Mouse (Mus musculus): Measurements from ENCODE around the gene Atrip. TPM values are rescaled to one million over a fixed set of nuclear protein-coding genes. Genes with fewer than 3 reads are reported as not detected.

The Atrip gene
- total RNA-seq, 4 experiments from 2014 or later = 24.7 to 31.7 (median 27.3) TPM

DNA sequence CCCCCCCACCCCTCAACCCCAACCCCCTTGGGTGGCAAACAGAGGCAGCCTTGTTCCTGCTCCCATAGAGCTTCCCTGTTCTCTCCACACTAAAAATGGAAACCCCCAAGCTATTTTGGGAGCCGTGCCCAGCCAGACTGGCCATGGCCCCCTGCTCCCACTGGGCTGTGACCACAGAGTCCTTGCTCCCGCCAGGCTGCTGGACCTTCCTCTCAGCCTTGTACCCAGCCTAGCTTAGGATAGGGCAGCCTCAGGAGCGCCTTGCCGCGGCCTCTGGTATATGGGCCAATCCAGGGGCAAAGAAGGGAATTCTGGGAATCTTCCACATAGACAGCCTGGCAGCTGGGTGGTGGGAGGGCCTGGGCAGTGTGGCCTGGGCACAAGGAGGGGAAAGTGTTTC is 23.9 kb upstream of the Atrip start:
- DNase-seq (ENCODE audit: low spot score in 2 of 2) = peak; percentile 56 to 79

DNA sequence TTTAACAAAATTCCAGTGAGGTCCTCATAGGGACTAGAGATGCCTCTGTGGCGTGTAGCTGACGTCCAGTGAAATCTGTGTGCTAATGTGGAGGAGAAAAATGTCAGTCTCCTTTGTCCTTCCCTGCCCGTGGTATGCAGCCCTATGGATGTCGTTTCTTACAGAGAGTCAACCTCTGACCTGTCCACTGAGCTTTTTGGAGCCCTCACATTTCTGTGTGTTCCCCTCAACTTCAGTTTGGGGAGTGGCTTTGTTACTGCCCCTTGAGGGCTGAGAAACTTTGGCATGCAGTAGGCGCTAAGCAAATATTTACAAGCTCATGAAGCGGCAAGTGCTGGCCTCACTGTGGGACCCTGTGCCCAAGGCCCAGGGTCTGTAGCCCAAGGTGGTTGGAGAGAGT is 23.4 kb upstream of the Atrip start:
- DNase-seq (ENCODE audit: low spot score in 2 of 2) = no peak

DNA sequence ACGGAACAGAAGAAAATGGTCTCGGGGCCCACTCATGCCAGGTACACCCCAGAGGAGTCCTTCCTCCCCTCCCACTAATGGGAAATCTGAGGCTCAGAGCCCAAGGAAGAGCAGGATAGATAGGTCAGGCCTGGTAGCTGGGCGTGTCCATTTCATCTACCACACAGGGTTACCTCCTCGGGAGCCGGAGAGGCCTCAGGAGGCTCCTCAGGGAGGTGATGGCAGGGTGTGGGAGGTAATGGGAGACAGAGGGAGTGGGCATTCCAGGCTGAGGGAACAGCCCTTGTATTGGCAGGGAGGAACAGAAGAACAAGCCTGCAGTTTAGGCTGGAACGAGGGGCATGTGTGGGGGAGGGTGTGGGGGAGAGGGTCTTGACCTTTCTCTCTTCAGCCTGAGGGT is 22.9 kb upstream of the Atrip start:
- no peak for DNase-seq (ENCODE audit: low spot score in 2 of 2)

DNA sequence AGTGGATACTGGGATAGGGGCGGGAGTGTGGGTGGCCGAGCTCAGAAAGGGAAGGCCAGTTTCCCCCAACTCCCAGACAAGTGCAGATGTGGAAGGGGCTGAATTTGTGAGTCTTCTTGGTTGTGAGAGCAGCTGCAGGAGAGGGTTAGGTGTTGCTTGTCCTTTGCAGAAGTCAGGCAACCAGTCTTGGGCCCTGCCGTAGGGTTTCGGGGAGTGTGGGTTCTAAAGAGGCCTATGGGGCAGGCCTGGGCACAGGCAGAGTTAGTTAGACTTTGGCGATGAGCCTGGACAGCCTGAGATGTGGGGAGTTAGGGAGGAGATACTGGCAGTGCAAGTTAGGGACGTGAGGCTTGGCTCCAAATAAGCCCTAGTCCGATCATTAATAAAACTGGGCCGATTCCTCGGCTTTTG is 22.3 kb upstream of the Atrip start:
- peak in 1 of 2 experiments; percentile 21 for DNase-seq (ENCODE audit: low spot score in 2 of 2)

DNA sequence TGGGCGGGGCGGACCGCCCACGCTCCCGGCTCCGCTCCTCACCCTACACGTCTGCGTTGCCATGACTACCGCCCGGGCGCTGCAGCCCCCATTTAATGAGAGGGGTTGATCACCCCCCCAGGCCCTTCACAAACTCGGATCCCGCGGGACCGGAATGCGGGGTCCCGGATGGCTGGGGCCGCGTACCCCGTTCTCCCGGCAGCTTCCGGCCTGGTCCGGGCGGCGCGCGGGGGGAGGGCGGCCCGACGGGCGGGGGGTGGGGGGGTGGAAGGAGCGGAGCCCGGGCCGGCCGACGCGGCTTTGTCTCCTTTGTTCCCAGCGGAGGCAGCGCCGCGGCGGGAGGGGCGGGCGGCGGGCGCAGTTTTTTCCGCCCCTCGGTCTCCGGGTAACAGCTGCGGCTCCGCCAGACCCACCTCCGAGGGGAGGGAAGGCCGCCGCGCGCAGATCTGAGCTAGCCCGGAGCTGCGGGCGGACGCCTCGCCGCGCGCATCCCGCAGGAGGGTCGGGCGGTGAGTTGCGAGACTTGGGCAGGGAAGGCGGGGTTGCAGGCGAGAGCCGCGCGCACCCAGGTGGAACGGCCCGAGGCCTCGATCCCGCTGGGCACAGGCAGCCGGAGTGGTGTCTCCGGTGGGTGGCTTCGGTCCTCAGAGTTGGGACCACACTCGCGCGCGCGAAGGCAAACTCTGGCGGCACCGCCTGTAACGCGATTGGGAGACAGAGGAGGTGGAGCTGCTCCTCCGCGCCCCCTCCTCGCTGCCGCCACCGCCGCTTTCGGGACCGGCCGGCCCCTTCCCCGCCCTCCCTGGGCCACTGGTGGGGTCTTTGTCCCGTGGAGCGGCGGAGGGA is 21.4 kb upstream of the Atrip start, which contains the start of gene Plxnb1:
TSS of gene Plxnb1 (plus strand) at position 253 of the 846 bp plus-strand sequence.
- peak; percentile 55 to 61 for DNase-seq (ENCODE audit: low spot score in 2 of 2)

DNA sequence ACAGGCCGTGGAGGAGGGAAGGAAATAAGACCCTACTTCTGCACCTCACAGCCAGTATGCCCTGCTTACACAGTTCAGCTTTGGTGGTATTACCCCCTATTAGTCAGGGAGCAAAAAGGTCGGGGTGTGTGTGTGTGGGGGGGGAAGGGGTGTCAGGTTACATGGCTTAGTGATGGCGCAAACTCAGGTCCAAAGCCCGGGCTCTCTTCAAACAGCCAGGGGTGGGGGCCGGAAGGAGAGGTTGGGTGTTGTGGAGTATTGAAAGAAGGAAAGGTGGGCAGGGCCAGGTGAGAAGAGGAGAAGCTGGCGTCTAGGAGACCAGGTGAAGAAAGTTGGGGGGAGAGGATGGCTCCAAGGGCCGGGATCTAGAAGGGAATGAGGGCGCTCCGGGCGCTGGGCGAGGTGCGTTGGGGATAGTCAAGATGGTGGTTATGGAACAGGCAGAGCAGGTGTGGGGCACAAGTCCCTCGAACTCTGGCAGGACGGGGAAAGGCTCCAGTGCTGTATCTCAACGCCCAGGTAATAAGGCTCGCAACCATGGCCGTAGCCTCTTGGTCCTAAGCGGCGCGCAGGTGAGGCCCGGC is 20.7 kb upstream of the Atrip start:
- DNase-seq (ENCODE audit: low spot score in 2 of 2) = no peak

DNA sequence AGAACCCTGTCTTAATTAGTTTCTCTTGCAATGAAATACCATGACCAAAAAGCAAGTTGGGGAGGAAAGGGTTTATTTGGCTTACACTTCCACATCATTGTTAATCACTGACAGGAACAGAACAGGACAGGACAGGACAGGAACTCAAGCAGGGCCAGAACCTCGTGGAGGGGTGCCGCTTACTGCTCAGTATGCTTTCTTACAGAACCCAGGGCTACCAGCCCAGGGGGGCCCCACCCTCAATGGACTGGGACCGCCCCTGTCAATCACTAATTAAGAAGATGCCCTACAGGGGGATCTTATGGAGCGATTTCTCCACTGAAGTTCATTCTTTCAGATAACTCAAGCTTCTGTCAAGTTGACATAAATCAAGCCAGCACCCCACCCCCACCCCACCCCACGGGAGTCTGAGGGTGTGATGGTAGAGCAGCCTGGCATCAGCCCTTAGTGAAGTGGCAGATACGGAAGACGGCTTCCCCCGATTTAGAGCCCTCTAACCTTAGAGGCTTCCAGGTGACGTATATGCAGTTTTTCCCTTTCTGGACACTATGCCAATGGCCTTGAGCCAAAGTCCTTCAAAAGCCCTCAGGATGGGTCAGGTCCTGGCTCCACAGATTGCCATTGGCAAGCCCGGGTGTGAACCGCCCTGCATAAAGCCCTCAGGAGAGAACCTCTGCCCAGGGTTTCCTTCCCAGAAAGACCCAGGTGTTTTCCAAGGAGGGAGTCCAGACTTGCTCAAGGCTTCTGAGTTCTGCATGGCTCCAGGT is 20.0 kb upstream of the Atrip start:
- DNase-seq (ENCODE audit: low spot score in 2 of 2) = no peak

DNA sequence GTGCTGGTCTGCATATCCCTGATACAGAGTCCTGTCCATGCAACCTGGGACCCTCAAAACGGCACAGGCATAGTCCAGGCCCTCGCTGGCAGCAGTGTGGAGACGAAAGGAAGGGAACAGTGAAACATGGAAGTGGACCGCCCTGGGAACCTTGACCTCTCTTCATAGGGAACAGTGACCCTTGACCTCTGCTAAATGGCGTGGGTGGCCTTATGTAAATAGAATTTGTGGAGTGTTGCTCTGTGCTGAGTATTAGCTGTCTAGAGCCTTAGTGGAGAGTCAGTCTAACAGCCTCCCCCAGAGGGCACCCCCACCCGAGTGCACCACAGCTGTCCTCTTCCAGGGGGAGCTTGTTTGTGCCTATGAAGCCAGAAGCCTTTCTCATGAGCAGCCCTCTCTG is 18.9 kb upstream of the Atrip start:
- no peak for DNase-seq (ENCODE audit: low spot score in 2 of 2)

DNA sequence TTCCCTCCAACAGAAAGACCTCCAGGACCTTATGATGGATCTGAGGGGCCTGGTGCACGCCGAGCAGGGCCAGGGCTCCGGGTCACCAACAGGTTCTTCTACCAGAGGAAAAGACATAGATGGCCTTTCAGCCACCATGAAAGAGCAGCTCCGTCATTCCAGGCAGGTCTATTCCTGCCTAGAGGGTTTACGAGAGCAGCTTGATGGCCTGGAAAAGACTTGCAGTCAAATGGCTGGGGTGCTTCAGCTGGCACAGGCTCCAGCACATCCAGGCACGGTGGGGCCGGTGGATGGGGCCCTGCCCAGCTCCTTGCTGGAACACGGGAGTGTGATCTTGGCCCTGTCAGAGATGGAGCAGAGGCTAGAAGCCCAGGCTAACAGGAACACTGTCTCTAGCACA is 17.9 kb upstream of the Atrip start:
- DNase-seq (ENCODE audit: low spot score in 2 of 2) = no peak

DNA sequence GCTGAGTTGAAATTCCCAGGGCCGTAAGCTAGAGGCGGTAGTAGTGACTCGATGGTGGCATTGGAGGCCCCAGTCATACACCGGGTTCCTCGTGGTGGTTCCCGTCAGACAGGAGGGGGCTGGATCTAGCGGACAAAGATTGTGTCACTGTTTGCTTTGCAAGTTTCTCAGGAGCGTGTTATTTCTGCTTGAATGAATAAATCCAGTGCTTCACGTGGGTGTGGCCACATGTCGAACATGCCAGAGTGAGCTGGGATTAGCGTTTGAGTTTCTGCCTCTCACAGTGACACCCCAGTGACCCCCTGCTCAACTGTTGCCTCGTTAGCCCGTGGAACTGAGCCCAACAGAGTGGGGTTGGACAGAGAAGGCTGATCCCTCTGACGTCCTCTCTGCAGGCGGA is 16.5 kb upstream of the Atrip start:
- DNase-seq (ENCODE audit: low spot score in 2 of 2) = no peak

DNA sequence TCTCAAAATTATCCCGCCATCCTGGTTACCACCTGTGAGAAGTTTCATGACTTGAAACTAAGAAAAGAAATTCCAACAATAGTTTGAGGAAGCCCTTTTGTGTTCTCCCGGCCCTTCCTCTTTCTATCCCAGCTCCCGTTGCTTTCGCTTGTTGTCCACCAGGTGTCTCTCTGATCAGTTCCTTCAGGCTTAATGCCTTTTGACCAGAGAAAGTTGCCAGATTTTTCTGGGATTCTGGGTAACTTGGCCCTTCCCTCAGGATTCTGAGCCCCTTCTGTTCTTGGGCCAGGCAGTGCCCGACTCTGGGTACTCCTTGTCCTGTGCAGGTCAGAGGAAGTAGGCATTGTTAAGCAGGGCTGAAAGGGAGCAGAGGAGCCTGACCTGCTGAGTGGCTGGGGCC is 14.1 kb upstream of the Atrip start:
- DNase-seq (ENCODE audit: low spot score in 2 of 2) = peak in 1 of 2 experiments; percentile 20

DNA sequence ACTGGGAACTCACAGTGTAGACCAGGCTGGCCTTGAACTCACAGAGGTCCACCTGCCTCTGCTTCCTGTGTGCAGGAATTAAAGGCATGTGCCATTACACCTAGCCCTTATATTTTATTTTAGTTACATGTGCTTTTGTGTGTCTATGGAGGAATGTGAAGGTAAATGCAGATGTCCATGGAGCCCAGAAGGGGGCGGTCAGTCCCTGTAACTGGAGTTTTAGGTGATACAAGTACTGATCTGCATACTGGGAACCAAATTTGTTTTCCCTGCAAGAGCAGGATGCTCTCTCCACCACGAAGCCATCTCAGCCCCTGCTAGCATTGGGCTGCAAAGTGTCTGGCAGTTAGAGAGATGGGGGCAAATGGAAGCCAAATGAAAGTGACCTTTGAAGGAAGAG is 11.0 kb upstream of the Atrip start:
- DNase-seq (ENCODE audit: low spot score in 2 of 2) = no peak

DNA sequence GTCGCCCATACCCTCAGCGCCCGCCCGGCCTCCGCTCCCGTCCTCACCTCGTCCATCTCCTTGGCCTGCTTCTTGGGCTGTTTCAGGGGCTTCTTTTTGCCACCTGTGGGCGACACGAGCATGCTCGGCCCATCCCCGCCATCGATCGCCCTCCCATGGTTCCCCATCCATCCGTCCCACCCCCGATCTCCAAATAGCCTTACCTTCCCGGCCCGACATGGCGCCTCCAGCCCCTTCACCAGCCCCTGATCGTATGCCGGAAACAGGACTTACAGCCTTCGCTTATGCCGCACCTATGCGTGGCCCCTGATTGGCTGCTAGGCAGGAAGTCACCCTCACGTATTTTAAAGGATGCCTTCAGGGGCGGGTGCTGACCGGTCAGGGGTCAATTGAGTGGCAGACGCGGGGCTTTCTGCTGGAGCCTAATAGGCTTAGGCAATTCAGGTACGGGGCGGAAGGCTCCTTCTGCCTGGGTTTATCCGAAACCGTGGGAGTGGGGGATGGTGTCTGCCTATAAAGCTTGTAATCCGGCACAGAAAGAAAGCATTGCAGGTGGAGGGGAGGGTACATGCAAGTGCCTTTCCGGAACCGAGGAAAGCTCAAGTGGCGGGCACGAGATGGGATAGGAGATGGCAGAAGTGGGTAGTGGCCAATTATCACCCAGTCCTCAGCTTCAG is 8.3 kb upstream of the Atrip start, which contains the start of the genes Ccdc51 and Tma7:
TSS of gene Ccdc51 (plus strand) at position 370 of the 677 bp plus-strand sequence.
TSS of gene Tma7 (minus strand) at position 464 of the 677 bp plus-strand sequence.
- DNase-seq (ENCODE audit: low spot score in 2 of 2) = peak; percentile 79 to 90

DNA sequence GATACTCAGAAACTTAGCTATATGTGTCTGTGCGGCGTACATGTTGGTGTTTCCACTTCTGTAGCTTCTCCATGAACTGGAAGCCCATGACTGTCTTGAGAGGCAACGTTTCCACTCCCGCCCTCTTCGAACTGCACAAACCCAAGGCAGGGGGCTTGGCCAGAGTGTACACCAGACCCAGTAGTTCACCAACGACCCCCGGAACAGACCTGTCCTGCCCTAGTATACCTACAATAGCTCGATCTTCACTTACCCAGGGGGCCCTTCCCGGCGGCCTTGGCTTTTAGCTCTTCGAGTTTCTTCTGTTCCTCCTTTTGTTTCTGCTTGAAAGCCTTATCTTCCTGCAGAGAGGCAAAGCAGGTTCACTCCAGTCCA is 7.8 kb upstream of the Atrip start:
- no peak for DNase-seq (ENCODE audit: low spot score in 2 of 2)

DNA sequence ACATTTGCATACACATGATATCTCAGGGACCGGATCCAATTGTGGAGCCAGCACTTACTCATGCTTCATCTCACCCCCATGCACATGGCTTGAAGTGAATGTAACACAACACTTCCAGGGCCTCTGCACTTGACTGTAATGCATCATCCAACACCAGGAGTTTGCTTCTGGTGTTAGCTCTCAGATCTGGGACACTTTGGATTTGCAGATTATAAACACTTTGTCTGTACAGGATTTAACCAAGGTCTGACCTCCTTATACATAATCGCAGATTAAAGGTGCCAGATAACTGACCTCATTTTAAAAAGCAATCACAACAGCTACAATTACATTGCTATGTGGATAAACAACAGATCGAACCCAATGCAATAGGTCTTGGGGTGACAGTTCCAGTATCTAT is 6.6 kb upstream of the Atrip start:
- DNase-seq (ENCODE audit: low spot score in 2 of 2) = no peak

DNA sequence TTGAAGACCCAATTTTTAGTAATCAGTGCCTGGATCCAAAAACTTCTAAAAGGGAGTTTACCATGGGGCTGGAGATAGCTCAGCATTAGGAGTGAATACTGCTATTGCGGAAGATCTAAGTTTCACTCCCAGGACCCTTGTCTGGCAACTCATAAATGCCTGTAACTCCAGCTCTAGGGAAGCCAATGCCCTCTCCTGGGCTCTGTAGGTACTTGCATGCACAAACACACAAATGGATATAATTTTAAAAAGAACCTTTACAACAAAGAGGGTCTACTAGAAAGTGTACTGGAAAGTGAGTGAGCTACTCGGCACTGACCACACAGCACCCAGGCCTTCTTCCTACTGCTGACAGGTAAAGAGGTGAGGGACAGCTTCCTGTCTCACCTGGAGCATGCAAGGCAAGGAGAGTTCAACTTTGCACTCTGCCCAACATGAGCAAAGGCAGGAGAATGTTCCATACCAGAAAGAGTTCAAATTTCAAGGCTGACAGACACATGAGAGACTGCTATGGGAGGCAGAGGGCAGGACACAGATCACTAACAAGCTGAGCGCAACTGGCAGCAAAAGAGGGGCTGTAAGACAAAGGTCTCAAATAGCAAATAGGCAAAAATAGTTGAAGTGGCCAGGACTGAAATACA is 5.7 kb downstream of the Atrip start:
- DNase-seq (ENCODE audit: low spot score in 2 of 2) = no peak

DNA sequence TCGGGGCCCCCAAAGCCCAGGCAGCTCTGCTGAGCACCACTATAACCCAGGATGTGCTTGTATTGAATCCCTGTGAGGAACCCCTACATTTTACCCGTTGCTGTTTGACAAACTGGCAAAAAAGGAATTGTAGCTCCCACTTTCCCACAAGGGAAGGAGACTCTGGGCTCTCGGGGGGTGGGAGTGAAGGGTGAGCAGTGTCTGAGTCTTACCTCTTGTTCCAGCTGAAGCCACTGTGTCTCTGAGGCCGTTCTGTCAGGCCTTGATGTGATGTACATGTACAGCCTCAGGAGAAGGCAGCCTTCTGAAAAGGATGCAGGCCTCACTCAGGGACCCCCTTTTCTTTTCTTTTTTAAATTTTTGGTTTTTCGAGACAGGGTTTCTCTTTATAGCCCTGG is 13.0 kb downstream of the Atrip start:
- no peak for DNase-seq (ENCODE audit: low spot score in 2 of 2)

DNA sequence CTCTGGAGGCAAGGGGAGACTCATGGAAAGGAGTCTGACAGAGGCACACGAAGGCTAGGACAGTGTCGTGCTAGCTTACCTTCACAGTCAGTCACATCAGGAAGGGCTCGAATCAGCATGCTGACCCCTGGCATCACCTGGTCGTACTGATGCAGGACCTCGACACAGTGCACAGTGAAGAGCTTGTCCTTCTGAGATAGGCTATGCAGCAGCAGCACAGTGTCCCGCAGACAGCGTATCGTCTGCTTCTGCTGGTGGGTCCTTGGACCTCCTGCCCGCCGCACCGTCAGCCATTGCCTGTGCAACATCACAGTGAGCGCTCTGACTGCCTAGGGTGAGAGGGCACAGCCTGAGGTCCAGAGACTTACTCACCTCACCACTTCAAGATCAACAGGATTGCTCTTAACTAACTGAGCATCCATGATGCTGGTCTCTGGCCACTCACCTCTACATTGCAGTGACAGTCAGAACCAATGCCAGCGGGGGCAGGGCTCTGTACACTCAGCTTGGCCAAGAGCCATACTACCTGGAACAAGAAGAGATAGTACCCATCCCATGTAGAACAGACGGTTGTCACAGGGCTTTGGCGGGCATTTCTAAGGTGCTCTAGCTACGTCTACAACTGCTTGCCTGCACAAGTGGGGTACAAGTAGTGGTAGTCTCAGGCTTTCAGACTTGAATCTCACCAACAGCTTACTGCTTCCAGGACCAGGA is 13.6 kb downstream of the Atrip start:
- DNase-seq (ENCODE audit: low spot score in 2 of 2) = no peak

DNA sequence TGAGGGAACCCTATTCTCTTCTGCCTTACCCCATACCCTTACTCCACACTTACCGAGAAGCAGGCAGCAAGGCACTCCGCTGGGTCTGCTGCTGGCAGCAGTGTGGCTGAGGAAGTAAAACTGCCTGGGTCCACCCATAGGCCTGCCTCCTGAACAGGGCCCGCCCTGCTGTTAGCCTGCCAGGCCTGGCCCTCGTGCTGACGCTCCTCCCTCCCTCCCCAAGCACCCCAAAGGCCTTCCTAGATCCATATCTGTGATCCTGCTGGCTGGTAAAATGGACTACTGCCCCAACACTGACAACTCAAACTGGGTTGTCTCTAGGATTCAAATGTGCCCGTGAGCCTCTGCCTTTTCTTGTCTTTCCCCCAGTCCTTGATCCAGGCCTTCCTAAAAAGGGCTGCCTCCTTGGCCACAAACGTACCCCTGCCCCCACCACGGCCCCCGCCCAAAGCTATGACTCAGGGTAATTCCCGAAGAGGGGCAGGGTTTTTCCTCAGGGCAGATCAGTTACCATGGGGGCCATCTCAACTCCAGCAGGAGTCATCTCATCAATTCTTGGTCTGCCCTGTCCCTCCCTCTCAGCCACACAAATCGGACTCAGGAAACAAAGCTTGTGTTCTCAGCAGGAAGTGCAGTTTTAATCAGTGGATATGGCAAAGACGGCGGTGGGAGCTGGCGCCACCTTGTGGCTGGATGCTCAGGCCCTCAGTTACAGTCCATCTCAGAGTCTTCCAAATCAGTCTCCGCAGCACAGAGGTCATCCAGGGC is 14.6 kb downstream of the Atrip start, which contains the start of gene Trex1:
TSS of gene Trex1 (minus strand) at position 599 of the 768 bp plus-strand sequence.
- peak; percentile 81 to 82 for DNase-seq (ENCODE audit: low spot score in 2 of 2)

All from left cerebral cortex, adult 8-10 months (tissue).